Mouse (Mus musculus): ENCODE data around the gene Ing2.

Gene Ing2

DNA sequence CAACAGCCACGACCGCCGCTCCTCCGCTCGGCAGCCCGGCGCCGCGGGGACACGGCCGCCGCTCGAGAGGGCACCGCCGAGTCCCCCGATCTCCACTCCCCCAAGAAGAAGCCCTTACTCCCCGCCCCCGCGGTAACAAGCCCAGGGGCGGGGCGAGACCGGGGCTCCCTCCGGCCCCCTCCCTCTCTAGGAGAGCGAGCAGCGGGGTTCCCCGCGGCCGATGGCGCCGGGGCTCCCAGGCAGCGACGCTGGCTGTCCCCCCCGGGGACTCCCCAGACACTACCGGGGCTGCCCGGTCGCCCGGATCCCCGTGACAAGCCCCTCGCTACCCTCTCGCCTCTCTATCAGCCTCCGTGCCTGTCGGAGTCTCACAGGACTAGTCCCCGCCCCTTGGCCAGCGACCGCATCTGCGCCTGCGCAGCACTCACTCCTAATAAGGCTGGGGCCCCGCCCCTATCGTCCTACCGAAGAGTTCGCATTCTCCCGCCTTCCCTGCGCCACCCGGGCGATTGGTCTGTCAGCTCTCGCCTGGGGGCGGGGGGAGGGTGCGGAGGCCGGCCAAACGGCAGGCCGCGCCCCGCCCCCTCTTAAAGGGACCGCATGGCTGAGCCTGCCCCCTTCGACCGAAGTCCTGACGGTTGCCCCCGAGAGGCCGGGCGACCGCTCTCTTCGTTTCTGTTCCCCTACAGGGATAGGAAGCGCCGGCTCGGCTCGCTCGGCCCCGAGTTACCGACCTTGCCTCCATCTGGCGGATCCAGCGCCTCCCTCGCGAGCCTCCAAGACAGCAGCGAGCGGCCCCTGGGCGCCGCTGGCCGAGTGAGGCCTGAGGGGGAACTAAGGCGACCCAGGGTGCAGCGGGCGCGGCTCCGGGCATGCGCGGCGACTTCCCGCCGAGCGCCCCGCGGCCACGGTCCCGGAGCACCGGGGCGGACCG lies at the start of gene Ing2:
Ing2 (minus strand) TSS at position 780 of the 934 bp plus-strand sequence.
- peak; percentile 100 for DNase-seq

DNA sequence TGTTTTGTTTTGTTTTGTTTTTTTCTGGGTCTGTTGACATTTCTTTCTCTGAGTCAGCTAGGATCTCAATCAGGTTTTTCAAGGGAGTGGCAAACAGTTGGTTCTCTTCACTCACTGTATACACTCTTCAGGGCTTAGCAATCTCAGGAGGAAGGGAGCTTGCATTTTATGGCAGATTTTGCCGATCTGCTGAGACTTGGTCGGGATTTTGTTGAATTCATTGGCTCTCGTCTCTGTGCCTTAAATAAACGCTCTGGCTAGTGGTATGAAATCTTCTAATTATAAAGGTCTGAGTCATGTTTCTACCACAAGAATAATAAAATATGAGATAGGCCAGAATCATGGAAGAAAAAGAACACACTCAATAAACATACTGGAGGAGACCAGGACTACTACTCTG lies 46.3 kb upstream of the Ing2 start:
- no peak for DNase-seq

DNA sequence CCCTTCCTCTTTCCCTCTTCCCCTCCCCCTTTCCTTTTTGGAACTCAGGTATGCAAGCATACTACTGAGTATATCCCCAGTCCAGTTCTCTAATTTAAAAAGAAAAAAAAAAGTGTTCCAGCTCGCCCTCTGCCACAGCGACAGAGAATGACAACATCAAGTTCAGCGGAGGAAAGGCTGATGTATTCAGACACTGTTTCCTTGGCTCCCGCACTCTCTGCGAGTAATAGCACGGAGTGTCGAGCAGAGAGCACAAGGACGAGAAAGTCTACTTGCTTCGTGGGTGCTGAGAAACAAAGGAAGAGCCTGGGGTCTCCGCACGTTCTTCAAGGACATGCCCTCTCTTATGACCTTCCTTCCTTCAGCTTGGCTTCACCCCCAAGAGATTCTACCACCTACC lies 43.3 kb upstream of the Ing2 start:
- DNase-seq = no peak

DNA sequence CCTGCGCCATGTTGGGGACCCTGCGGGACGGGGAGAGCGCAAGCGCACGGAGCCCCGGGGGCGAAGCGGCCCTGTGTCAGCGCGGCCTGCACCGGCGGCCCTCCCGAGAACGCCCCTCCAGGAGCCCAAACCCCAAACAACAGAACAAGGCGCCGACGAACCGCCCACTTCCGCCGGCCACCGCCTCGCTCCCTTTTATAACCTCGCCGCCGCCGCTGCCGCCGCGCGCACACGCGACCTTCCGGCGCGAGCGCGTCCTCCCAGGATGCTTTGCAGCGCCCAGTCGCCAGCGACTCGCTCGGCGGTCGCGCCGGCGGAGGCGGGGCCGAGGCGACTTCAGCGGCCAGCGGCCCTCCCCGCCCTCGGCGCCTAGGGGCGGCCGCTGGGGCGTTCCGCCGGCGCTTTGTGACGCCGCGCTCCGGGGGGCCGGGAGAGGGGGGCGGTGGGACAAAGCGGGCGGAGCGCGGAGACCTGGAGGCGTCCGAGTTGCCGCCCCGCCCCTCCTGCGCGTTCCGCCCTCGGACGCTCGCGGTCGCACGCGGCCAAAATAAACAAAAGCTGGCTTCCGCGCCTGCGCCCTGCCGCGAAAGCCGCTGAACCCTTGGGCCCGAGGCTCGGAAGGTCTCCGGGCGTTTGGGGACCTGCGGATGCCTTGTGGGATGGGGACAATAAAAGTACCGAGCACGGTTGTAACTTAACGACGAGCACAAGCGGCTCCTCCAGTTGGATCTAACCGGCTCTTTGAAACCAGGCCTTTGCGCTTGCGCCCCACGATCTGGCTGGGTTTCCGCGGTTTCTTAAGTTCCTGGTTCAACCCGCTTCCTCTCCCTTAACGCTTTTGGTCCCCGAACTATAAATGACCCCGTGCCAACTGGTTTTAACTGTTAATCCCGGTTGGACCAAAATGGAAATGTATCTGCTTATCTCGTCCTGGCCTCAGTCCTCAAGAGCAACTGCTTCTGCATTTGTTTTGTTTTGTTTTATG lies 38.7 kb upstream of the Ing2 start, which contains the start of gene Cdkn2aip:
Cdkn2aip (minus strand) TSS at position 172 of the 985 bp plus-strand sequence.
- peak; percentile 95 for DNase-seq

DNA sequence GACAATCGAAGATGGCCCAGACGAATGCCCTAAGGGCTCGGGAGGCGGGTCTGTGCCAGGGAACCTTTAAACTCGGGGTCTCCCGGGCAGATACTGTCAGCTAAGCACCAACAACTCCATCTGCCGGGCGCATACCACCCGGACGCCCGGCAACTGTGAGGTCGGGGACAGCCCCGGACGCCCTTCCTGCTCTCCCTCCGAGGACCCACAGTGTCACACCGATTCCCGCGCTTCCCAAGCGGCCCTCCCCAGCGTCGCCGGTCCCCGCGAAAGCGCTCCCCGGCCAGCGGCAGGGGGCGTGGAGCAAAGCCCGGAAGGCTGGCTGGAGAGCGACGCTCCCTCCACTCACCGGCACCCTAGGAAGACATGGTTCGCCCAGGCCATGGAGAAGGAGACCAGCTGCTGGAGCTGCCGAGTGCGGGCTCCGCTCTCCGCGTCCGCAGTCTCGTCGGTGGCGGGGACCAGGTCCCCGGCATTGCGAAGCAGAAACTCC lies 37.9 kb upstream of the Ing2 start:
- peak; percentile 63 for DNase-seq

DNA sequence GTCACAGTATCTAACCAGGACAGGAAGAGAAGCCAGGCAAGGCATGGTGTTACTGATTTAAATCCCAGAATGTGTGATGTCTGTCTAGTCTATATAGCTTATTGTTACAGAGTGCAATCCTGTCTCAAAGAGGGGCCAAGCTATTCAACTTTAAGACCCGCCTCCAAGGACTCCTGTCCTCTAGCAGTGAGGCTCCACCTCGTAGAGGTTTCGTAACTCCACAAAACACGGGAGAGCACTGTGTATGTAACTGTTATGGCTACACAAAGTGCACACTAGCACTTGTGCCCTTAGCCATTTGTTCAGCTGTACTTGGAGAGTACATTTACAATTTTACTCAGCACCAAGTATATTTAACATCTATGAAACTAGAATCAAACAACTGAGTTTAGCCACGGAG lies 32.8 kb upstream of the Ing2 start:
- no peak for DNase-seq

DNA sequence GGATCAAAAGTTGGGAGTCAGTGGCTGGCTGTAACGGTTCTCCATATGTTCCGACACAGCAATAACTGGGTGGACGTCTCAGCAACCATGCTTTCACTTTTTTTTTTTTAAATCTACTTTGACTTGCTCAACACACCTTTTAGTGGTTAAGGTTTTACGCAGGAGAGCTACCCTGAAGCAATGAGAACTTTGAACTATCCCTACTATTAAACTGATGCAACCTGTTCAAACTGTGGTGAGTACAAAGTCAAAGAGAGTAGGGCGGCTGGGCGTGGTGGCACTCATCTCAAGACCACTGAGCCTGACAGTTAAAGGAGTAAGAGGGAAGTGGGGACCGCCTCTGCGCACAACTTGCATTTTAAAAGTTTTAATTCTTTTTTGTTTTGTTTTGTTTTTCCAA lies 31.4 kb upstream of the Ing2 start:
- peak; percentile 68 for DNase-seq

DNA sequence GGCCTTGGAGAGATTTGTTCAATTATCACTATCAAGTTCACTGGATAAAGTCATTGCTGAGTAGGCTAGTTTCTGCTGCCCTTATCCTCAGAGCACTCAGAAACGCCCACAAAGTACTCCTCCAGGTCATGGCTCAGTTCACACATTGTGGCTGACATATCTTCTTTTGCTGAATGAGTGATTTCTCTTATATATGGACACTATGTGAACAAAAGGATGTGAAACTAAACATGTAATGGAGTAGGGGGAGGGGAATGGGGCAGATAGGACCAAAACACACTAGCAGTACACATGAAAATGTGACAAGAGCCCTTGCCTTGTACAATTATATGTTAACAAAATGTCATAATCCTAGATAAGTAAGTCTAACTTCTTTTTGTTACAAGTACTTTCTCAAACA lies 27.0 kb upstream of the Ing2 start:
- no peak for DNase-seq

DNA sequence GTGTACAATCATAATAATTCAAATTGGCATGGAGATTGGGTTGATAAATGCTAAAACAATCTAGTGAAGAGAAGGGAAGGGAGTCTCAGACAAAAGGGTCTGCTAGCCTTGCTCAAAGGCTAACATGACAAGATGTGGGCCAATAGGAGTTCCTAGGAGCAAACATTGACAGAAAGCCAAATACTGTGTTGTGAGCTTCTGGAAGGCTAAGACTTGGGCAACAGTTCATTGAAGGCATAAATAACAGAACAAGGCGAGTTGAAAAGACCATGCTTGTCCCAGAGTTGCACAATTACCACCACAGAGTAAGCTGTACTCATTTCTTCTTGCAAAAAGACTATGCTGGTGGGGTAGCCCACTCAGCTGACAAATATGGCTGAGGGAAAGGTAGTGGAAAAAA lies 22.3 kb upstream of the Ing2 start:
- no peak for DNase-seq

DNA sequence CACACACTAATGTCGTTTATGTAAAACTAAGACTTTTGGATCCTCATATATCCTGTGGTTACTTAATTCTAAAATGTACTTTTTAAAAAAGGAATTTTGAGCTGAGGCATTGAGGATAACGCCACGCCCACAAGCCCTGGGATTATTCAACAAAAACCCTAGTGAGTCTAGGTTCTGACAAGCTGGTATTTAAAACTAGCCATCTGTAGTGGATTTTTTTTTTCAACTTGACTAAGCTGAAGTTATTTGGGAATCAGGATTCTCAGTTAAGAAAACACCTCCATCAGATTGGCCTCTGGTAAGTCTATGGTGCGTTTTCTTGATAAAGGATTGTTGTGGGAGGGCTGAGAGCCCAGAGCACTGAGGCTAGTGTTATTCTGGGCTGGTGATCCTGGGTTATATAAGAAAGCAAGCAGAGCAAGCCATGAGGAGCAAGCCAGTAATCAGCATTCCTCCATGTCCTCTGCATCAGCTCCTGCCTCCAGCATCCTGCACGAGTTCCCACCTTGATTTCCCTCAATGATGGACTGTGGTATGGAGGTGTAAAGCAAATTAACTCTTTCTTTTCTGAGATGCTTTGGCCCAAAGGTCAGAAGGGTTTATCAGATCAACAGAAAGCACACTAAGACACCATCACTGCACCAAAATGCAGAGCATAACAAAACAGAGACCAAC lies 20.2 kb upstream of the Ing2 start:
- DNase-seq = no peak

DNA sequence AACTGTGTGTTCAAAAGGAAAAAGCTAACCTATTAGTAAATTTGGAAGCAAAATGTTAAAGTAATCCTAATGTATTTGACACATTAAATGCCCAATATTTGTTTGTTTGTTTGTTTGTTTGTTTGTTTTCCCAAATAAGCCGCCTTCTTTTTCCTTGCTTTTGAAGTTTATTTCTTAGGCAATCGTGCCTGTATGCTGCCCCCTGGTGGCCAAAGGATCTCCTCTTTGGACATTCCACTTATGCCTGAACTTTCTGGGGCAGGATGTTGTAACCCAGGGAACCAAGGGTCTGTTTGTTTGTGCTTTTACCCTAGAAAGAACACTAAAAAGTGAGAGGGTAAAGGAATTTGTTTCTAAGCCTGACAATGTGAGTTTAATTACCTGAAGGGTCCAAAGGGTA lies 17.8 kb upstream of the Ing2 start:
- peak; percentile 46 for DNase-seq

DNA sequence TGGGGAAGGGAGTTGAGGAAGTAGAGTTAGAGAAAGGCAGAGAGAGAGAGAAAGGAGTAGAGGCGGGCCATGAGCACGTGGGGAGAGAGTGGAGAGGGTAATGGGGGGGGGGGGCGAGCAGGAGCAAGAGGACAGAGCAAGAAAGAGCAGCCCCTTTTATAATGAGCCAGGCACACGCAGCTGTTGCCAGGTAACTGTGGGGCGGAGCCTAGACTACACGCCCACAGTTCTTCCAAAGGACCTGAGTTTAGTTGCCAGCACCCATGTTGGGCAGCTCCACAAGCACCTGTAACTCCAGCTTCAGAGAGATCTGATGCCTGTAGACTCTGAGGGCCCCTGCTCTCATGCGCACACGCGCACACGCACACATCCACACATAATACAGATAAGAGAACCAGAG lies 16.5 kb upstream of the Ing2 start:
- no peak for DNase-seq

DNA sequence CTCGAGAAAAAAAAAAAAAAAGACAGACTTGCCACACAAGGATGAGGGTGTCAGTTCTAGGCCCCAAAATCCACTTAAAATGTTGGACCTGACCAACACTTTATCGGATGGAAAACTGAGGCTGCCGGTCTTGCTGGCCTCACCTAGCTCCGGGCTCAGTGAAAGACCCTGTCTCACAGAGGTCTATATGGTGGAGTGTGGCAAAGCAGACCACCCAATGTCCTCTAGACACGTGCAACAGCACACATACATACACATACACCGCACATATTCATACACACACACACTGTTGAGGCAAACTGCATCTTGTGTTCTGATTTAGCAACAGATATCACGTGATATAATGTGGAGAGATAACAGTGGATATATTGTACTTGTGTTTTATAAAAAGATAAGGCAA lies 15.9 kb upstream of the Ing2 start:
- no peak for DNase-seq

DNA sequence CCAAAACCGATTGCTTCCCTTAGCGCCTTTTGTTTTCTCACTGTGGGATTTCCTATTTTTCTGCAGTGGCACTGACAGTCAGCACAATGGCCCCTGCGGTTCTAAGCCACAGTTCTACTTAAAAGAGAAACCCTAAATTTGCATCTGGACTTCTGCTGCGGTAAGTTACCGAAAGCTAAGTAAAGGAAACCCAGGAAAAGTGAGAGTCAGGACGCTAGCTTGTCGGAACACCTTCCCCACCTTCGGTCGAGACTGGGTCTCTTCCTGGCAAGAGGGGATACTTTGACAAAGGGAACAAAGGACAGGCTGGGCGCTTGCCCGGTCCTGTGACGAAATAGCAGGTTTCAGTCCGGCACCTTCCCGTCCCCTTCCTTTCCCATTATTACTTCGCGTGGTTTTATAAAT lies 15.3 kb upstream of the Ing2 start:
- no peak for DNase-seq

DNA sequence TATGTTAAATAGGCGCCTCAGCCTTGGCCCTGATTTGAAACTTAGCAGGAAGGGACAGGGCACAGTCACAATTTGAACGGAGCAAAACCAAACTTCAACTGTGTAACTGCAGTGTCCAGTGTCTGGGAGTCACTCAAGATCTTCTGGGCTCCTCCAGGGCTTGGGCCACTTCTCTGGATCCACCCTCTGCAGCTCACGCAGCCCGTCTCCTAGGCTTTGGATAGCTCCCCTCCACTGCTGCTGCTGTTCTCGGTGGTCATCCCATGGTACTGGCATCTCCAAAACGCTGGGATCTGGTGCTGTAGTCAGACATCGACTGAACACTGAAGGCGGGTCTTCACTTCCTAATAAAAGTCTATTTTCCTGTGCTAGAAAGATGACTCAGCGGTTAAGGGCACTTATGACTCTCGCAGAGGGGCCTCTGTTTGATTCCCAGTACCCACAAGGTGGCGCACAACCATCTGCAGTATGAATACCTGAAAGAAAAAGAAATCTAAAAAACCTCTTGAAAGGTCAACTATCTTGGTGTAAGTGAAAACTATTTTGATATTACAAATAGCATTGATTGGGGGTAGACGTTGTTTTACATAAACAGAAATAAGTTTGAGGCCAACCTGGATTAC lies 14.5 kb upstream of the Ing2 start:
- DNase-seq = no peak

DNA sequence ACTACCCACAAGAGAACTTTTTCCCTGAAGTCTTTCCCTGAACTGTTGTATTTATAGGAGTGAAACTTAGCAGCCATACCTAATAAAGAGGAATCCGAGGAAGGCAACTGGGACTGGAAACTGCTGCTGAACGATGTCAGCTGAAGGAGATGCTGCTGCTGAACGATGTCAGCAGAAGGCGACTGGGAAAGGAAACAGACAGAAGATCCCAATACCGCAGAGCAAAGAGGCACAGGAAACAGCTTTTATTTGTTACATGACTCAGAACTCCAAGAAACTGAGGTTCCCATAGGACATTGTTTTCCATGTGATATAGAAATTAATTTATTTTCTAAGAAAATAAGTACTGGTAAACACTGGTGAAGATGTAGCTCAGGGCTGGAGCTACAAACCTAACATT lies 9.1 kb upstream of the Ing2 start:
- no peak for DNase-seq

DNA sequence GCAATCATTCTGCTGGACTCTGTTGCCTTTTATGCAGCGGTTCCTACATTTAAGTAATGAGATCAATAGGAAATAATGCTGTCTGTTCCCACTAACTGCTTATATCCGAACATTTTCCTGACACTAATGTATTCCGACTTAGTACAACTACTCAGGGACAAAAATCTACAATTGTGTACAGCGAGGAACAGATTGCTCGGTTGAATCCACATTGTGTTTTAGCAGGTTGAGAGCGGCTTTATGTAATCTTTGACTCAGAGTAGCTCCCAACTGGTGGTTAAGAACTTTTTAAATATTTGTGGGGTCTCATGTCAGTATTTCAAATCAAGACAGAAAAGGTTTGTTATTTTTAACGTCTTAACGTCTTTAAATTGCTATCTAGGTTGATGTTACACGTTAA lies 8.6 kb upstream of the Ing2 start:
- no peak for DNase-seq

DNA sequence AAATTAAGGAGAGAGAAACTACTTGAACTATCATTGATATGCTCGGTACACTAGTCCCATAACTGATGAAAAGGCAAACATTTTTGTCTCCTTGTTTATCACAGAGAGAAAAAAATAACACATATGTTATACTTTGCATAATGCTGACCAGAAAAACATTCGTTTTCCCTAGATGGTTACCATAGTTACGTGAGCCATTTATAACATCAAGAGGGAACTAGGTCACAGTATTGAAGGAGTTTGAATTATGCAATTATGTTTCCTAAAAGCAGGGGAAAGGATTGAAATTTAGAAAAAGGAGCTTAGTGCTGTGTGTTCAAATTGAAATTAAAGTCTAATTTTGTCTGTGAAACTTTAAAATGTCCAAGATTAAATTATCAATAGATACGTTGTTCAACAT lies 5.0 kb upstream of the Ing2 start:
- DNase-seq = no peak

DNA sequence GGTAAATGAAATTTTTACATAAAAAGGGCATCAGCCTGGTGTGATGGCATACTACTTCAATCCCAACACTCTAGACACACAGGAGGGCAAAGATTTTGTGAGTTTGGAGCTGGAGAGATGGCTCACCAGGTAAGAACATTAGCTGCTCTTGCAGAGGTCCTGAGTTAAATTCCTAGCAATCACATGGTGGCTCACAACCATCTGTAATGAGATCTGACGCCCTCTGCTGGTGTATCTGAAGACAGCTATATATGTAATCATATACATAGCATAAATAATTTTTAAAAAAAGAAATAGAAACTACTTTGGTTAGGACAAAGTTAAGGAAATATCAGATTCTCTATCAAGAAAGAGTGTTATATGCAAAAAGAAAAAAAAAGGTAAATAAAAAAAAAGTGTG lies 4.2 kb upstream of the Ing2 start:
- no peak for DNase-seq

DNA sequence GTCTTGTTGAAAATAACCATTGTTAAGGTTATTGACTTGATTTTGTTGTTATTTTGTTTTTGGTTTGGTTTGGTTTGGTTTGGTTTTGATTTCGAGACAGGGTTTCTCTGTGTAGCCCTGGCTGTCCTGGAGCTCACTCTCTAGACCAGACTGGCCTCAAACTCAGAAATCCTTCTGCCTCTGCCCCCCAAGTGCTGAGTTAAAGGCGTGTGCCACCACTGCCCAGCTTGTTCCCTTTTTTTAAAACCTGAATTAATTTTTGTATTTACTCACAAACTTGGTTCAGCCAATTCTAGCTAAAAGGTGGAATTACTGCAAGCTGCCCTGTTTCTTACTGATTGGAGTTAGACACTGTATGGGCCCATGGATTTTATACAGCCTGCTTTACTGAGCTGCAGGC lies 1.3 kb upstream of the Ing2 start:
- DNase-seq = no peak

DNA sequence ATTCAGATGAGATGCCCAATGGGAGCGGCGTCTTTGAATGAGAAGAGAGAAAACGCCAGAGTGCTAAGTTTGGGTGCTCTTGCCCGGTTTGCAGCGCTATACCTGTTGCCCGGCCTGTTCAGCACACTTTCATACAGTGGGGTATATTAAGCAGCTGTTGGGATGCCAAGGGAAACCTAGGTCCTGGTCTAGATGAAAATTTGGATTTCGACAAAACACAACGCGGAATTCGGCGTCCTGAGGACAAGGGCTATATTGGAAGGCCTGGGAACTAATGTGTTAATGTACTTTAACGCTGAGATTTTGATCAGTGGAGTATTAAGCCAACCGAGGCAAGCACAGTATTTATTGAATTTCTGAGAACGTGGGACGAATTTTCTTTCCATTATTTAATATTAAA lies 868 bp upstream of the Ing2 start:
- DNase-seq = no peak

DNA sequence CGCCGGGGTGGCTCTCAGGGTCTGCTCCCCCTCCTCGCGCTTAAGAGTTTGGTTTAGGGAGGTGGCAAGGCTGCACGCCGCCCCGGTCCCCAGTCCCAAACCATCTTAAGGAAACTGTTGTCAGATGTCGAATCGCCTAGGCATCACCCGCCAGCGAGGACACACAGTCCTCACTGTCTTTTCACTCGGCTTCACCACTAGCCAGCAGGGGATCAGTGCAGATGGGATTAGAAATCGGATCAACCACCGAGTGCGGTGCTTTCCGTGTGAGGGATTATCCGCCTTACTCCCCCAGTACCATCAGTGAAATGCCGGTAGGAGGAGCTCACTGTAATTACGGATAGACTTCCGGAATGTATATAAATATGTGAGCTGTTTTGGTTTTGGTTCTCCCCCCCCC lies 430 bp upstream of the Ing2 start:
- DNase-seq = no peak
